Mouse (Mus musculus) mouse embryonic stem cell (cell line): Measurements from ENCODE around the gene Etfdh.

ENCODE experiments used
- in situ Hi-C, 2 experiments: fragments of 300-500 bp; cut with MboI; formaldehyde crosslinking; loops; 1 replicate in 1 of 2; 3 replicates in 1 of 2; pipeline ENCODE4 v1.14.3; 2019 to 2020; ENCODE audit warnings: low sequenced_read_pairs in 2 of 2, low pct_unique_long_range_greater_than_20kb in 1 of 2, mixed read lengths in 1 of 2; ENCODE audit not compliant: unreplicated experiment in 1 of 2

Etfdh gene

GRCm38 (mm10) chr3:79560555-79560954, 68.7 kb downstream of the Etfdh start:
- in situ Hi-C loops: no loop called here

- in situ Hi-C loops: no loop called here
These were observed 69.6 kb downstream of the Etfdh start for GRCm38 (mm10) chr3:79559773-79560045.

- in situ Hi-C loops: no loop called here
These were observed 70.1 kb downstream of the Etfdh start for GRCm38 (mm10) chr3:79559021-79559772.

GRCm38 (mm10) chr3:79555061-79555460, 74.2 kb downstream of the Etfdh start:
- in situ Hi-C loops: no loop called here
